Mouse (Mus musculus): ENCODE measurements around the gene Rapgef3.

DNA sequence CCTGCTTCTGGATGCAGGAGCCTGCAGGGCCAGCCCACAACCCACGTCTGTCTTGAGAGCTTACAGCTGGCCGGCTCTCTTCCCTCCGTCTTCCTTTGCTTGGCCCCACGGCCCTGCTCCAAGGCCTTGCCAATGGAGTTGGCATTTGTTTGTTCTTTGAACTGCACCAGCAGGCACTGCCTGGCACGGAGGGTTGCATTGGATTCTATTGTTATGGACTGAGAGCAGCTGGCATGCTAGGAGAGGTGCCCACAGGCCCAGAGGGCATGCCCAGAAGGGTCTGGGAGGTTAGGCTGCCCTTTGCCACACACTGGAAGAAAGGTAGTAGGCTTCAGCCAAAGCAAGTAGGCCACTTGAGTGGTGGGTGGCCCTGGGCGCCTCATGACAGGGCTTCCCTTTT lies 21.0 kb upstream of the Rapgef3 start:
- TF ChIP-seq POLR2A (IDR thresholded peaks at IDR 0.05; ENCODE audit: borderline replicate concordance, insufficient read depth, low read length) (no peak), CTCF (IDR thresholded peaks at IDR 0.05; ENCODE audit: borderline replicate concordance, insufficient read depth, low read depth, low read length) (no peak)
